Mouse (Mus musculus) midbrain, embryonic 16.5 days (tissue): ENCODE measurements around the gene Zfp866. TPM values are rescaled to one million over a fixed set of nuclear protein-coding genes. Genes with fewer than 3 reads are reported as not detected.

Experiments
- ATAC-seq: fragments of 200-750 bp; cut with Nextera tagmentation; 2 replicates; pipeline ENCODE4 v1.8.0; 2017; ENCODE audit warnings: moderate TSS enrichment
- H3K27ac ChIP-seq: fragments of 300-500 bp; sonication (generic); 2 replicates; pipeline ENCODE4 v1.5.1; 2014; ENCODE audit warnings: mild to moderate bottlenecking, low read length, mixed read lengths
- H3K27me3 ChIP-seq: fragments of 300-500 bp; sonication (generic); 2 replicates; pipeline ENCODE4 v1.6.1; 2014; ENCODE audit warnings: low read depth, low read length, mixed read lengths; ENCODE audit not compliant: control insufficient read depth, insufficient read depth
- H3K36me3 ChIP-seq: fragments of 300-500 bp; sonication (generic); 2 replicates; pipeline ENCODE4 v1.6.1; 2014; ENCODE audit warnings: mild to moderate bottlenecking, low read length, moderate library complexity, mixed read lengths; ENCODE audit not compliant: control insufficient read depth, insufficient read depth
- H3K4me1 ChIP-seq: fragments of 300-500 bp; sonication (generic); 2 replicates; pipeline ENCODE4 v1.6.1; 2014; ENCODE audit warnings: mild to moderate bottlenecking, low read length, mixed read lengths; ENCODE audit not compliant: control insufficient read depth, insufficient read depth
- H3K4me2 ChIP-seq: fragments of 300-500 bp; sonication (generic); 2 replicates; pipeline ENCODE4 v1.6.1; 2014; ENCODE audit warnings: mild to moderate bottlenecking, low read length, mixed read lengths
- H3K4me3 ChIP-seq: fragments of 300-500 bp; sonication (generic); 2 replicates; pipeline ENCODE4 v1.5.1; 2014; ENCODE audit warnings: low read depth, mild to moderate bottlenecking, low read length, moderate library complexity, mixed read lengths
- H3K9ac ChIP-seq: fragments of 300-500 bp; sonication (generic); 2 replicates; pipeline ENCODE4 v1.6.1; 2014; ENCODE audit warnings: low read depth, low read length, mixed read lengths
- H3K9me3 ChIP-seq: fragments of 300-500 bp; sonication (generic); replicated peaks from 2 replicates; pipeline ENCODE4 v1.6.1; 2014; ENCODE audit warnings: mild to moderate bottlenecking, low read length, mixed read lengths; ENCODE audit not compliant: control insufficient read depth, poor library complexity, severe bottlenecking
- WGBS: fragments of 180-500 bp; shearing (Covaris S2); extraction: QIAGEN DNeasy Blood & Tissue Kit; methylation state at CpG from one replicate; pipeline ENCODE4 v1.1.7; 2014; 5-methylcytosine and 5-hydroxymethylcytosine counted together
- polyA plus RNA-seq: library from polyadenylated mRNA; unstranded; fragments of >200 nt; fragmentation: Nextera tagmentation; extraction: Ambion mirVana; gene quantifications from 2 replicates; pipeline ENCODE4 v1.2.1, GENCODE M21; 2015

Zfp866 gene
- polyA plus RNA-seq, 1 experiment from 2014 or later: 38.8 TPM

- Histone ChIP-seq H3K9ac (peak overlapping the region; percentile 98), H3K27me3 (no peaks in the 10 kb centered on the region), H3K4me2 (peak overlapping the region; percentile 90), H3K4me1 (peaks cover 19% of the 10 kb centered on the region), H3K4me3 (peak overlapping the region; percentile 100), H3K27ac (peak overlapping the region; percentile 82), H3K9me3 (no peaks in the 10 kb centered on the region), H3K36me3 (peaks cover 2% of the 10 kb centered on the region; the same call in 1 of the 2 replicates)
- peak; percentile 78 for ATAC-seq
- under 1% methylated on average over 47 of the region's 48 CpGs for WGBS
Observed at GRCm38 (mm10) chr8:69791415-69792068, 564 bp upstream of the Zfp866 start.

- no peaks in the 10 kb centered on the region for H3K9me3 ChIP-seq
- 35% methylated on average over 11 of the region's 11 CpGs for WGBS
- H3K36me3 ChIP-seq: peaks cover 2% of the 10 kb centered on the region; the same call in 1 of the 2 replicates
- H3K4me2 ChIP-seq: peak overlapping the region; percentile 90
- H3K9ac ChIP-seq: peak overlapping the region; percentile 98
- peak overlapping the region; percentile 100 for H3K4me3 ChIP-seq
- no peaks in the 10 kb centered on the region for H3K27me3 ChIP-seq
- ATAC-seq: peak; percentile 44
- H3K4me1 ChIP-seq: peaks cover 19% of the 10 kb centered on the region
- H3K27ac ChIP-seq: peak overlapping the region; percentile 82
Observed at GRCm38 (mm10) chr8:69790364-69790763, 614 bp downstream of the Zfp866 start.

- no peak for ATAC-seq
- no peak overlapping the region for H3K4me3 ChIP-seq
- peaks cover 2% of the 10 kb centered on the region; the same call in 1 of the 2 replicates for H3K36me3 ChIP-seq
- no peaks in the 10 kb centered on the region for H3K27me3 ChIP-seq
- no peak overlapping the region for H3K4me2 ChIP-seq
- no peak overlapping the region for H3K27ac ChIP-seq
- H3K4me1 ChIP-seq: peaks cover 19% of the 10 kb centered on the region
- 75% methylated on average over 5 of the region's 5 CpGs for WGBS
- no peaks in the 10 kb centered on the region for H3K9me3 ChIP-seq
- no peak overlapping the region for H3K9ac ChIP-seq
Observed at GRCm38 (mm10) chr8:69789731-69790130, 1.2 kb downstream of the Zfp866 start.

GRCm38 (mm10) chr8:69789105-69789504 lies 1.9 kb downstream of the Zfp866 start:
- Histone ChIP-seq H3K36me3 (peaks cover 2% of the 10 kb centered on the region; the same call in 1 of the 2 replicates), H3K9me3 (no peaks in the 10 kb centered on the region), H3K4me2 (no peak overlapping the region), H3K9ac (no peak overlapping the region), H3K27ac (no peak overlapping the region), H3K27me3 (no peaks in the 10 kb centered on the region), H3K4me1 (peaks cover 18% of the 10 kb centered on the region), H3K4me3 (no peak overlapping the region)
- no peak for ATAC-seq
- WGBS: 95% methylated on average over 5 of the region's 5 CpGs

GRCm38 (mm10) chr8:69777111-69777510 lies 13.9 kb downstream of the Zfp866 start:
- ATAC-seq: no peak
- no peak overlapping the region for H3K27ac ChIP-seq

GRCm38 (mm10) chr8:69775149-69775534 lies 15.8 kb downstream of the Zfp866 start:
- ATAC-seq: peak; percentile 49; the same call in 1 of the 2 replicates
- H3K4me3 ChIP-seq: peak overlapping the region; percentile 57; the same call in 1 of the 2 replicates
- no peaks in the 10 kb centered on the region for H3K9me3 ChIP-seq
- H3K27me3 ChIP-seq: no peaks in the 10 kb centered on the region
- H3K9ac ChIP-seq: peak overlapping the region; percentile 54
- peak overlapping the region; percentile 98 for H3K27ac ChIP-seq
- H3K4me2 ChIP-seq: peak overlapping the region; percentile 49
- 51% methylated on average over 2 of the region's 2 CpGs for WGBS
- H3K4me1 ChIP-seq: peaks cover 20% of the 10 kb centered on the region
- H3K36me3 ChIP-seq: no peaks in the 10 kb centered on the region

More at GRCm38 (mm10) chr8:69777111-69777510, 13.9 kb downstream of the Zfp866 start:
- 65% methylated on average over 8 of the region's 12 CpGs for WGBS
- H3K36me3 ChIP-seq: no peaks in the 10 kb centered on the region
- peaks cover 16% of the 10 kb centered on the region for H3K4me1 ChIP-seq
- no peak overlapping the region for H3K4me2 ChIP-seq
- no peak overlapping the region for H3K9ac ChIP-seq
- no peak overlapping the region for H3K4me3 ChIP-seq
- no peaks in the 10 kb centered on the region for H3K9me3 ChIP-seq
- H3K27me3 ChIP-seq: no peaks in the 10 kb centered on the region

GRCm38 (mm10) chr8:69774503-69775148 lies 16.4 kb downstream of the Zfp866 start, which contains the start of gene Gm20422:
TSS of gene Gm20422 (minus strand) at chr8:69774886.
- Histone ChIP-seq H3K4me2 (peak within 1 kb of the TSS; percentile 65), H3K27ac (peak within 1 kb of the TSS; percentile 98), H3K4me1 (peaks cover 20% of the 10 kb centered on the region), H3K27me3 (no peaks in the 10 kb centered on the region), H3K4me3 (peak within 1 kb of the TSS; percentile 57), H3K9me3 (no peaks in the 10 kb centered on the region), H3K9ac (peak within 1 kb of the TSS; percentile 86), H3K36me3 (no peaks in the 10 kb centered on the region)
- under 1% methylated on average over 36 of the region's 41 CpGs for WGBS
- peak; percentile 99 for ATAC-seq

- no peak overlapping the region for H3K9ac ChIP-seq
- H3K27ac ChIP-seq: no peak overlapping the region
- H3K9me3 ChIP-seq: no peaks in the 10 kb centered on the region
- no peak overlapping the region for H3K4me3 ChIP-seq
- WGBS: 78% methylated on average over 2 of the region's 2 CpGs
- peak overlapping the region; percentile 32; the same call in 1 of the 2 replicates for H3K4me2 ChIP-seq
- no peaks in the 10 kb centered on the region for H3K27me3 ChIP-seq
- H3K36me3 ChIP-seq: peaks cover 11% of the 10 kb centered on the region
- peaks cover 20% of the 10 kb centered on the region for H3K4me1 ChIP-seq
- no peak for ATAC-seq
Observed at GRCm38 (mm10) chr8:69772106-69772505, 18.9 kb downstream of the Zfp866 start.

- 88% methylated on average over 9 of the region's 9 CpGs for WGBS
- H3K9me3 ChIP-seq: no peaks in the 10 kb centered on the region; the same call in 1 of the 2 replicates
Observed at GRCm38 (mm10) chr8:69771221-69771620, 19.8 kb downstream of the Zfp866 start.

More at GRCm38 (mm10) chr8:69771221-69771620, 19.8 kb downstream of the Zfp866 start:
- no peak overlapping the region for H3K4me2 ChIP-seq
- H3K4me3 ChIP-seq: no peak overlapping the region
- peaks cover 20% of the 10 kb centered on the region for H3K36me3 ChIP-seq
- peaks cover 20% of the 10 kb centered on the region for H3K4me1 ChIP-seq
- H3K27ac ChIP-seq: no peak overlapping the region
- no peak for ATAC-seq
- H3K27me3 ChIP-seq: no peaks in the 10 kb centered on the region
- no peak overlapping the region for H3K9ac ChIP-seq
